Mouse (Mus musculus) E14TG2a.4 (cell line): ENCODE measurements at regions not wholly inside any gene's neighbourhood (a gene's known extent, or its start where the extent isn't known, plus 50 kb on each side); places are given as distances from the start of the nearest gene placed in this dataset.

Experiments
- CTCF ChIP-seq: conservative IDR thresholded peaks from 2 replicates; pipeline ENCODE4 v1.5.1; 2014; ENCODE audit warnings: low read length
- NANOG ChIP-seq: IDR thresholded peaks from 2 replicates; pipeline ENCODE4 v1.6.1; 2014; ENCODE audit warnings: borderline replicate concordance, low read length, mixed read lengths
- POU5F1 ChIP-seq: IDR thresholded peaks from 2 replicates; pipeline ENCODE4 v1.6.1; 2014; ENCODE audit warnings: low read length, borderline replicate concordance

- TF ChIP-seq CTCF (no peak), POU5F1 (no peak), NANOG (no peak)
Measured at GRCm38 (mm10) chr5:133145996-133146395, 602.9 kb upstream of the Auts2 start.
